Mouse (Mus musculus): ENCODE measurements around the gene Cdk8.

The Cdk8 gene

DNA sequence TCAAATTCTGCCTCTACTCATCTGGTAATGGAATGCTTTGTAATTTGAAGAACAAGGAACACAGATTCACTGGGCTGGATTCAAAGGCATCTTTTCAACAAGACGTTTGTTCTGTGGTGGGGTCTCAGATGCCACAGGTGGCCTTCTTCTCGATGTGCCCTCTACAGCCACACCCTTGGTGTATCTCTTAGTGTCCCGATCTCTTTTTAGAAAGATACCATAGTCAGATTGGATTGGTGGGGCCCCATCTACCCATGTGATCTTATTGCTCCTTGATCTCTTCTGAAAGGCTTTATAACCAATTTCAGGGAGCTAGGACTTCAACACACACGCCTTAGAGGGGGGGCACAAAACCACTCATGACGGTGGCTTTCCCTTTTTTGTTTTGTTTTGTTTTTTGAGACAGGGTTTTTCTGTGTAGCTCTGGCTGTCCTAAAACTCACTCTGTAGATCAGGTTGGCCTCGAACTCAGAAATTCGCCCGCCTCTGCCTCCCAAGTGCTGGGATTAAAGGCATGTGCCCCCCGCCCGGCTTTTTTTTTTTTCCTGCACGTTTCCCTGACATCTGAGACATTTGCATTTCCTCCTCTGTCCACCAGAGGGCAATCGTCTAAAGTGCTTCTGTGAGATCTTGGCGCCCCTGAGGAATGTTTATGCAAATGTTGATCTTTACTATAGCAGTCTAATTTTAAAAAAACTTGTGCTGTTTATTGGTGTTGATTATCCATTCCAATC lies 99.2 kb downstream of the Cdk8 start:
- peak; percentile 82 to 86 for DNase-seq

DNA sequence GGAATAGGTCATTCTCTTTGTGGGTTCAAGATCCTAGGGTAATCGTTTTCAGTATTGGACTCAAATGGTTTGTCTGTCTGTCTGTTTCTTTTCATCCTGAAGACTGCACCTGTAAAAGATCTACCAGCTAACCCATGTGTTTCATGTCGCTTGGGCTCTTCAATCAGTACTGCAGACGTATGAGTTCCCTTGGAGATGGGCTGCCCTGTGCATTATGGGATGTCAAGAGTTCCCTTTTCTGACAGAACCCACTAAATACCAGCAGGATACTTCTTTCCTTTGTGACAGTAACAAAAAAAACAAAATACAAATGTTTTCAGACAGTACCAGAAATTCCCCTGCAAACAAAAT lies 99.7 kb downstream of the Cdk8 start:
- DNase-seq: no peak

- no peak for DNase-seq
These were observed 100.1 kb downstream of the Cdk8 start for GRCm38 (mm10) chr5:146331131-146331530.

- DNase-seq: no peak
These were observed 101.5 kb downstream of the Cdk8 start for GRCm38 (mm10) chr5:146332541-146332940.

DNA sequence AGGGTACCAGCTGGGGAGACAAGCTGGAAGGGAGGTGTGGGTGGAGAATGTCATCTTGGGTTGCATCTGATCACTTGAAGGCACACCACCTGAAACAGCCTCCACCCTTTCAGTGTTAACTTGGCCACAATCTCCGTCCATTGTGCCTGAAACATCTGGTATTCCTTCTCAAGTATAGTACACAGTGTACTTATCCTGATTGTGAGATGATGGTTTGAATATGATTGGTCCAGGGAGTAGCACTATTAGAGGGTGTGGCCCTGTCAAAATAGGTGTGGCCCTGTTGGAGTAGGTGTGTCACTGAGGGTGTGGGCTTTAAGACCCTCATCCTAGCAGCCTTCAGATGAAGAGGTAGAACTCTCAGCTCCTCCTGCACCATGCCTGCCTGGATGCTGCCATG lies 103.4 kb downstream of the Cdk8 start:
- DNase-seq: no peak

DNA sequence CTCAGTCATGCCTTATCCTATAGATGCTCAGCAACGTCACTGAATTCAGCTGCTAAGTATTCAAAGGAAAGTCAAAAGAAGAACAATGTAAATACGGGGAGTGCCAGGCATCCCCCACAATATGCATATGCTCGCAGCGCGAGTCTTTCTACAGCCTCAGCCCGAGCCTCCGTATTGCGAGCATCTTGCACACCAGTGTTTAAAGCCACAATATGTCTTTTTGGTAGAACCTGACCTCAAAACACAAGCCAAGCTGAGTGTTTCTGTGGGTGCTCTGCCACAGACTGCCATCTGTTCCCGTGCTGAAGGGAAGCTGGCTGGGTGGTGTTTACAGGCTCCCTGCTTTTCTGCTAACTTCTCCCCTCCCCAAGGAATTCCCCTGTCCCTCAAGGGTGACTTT lies 107.0 kb downstream of the Cdk8 start:
- peak in 1 of 2 experiments; percentile 28 for DNase-seq

- no peak for DNase-seq
These were observed 109.0 kb downstream of the Cdk8 start for GRCm38 (mm10) chr5:146340037-146340436.

DNA sequence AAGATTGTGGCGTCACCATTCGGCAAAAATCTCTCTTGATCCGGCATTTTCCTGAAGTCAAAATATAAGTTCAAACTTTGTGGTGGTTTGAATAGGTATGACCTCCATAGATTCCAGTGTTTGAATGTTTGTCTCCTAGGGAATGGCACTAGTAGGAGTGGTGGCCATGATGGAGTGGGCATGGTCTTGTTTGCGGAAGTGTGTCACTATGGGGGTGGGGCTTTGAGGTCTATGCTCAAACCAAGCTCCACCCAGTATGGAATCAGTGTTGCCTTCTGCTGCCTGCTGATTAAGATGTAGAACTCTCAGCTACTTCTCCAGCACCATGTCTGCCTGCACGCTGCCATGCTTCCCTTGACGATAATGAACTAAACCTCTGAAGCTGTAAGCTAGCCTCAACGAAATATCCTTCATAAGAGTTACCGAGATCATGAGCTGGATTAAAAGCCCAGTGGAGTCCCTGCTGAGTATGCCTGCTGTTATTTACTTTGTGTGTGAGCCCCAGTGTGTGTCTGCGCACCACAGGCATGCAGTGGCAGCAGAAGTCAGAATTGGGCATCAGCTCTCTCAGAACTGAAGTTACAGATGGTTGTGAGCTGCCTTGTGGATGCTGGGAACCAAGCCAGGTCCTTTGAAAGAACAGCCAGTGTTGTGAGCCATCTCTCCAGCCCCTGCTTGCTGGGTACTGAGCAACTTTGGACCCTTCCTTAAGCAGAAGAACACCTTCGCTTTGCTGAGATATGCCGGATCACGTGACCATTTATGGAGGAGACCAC lies 114.1 kb downstream of the Cdk8 start:
- DNase-seq: peak; percentile 33 to 43

GRCm38 (mm10) chr5:146347081-146347480 lies 116.1 kb downstream of the Cdk8 start:
- no peak for DNase-seq

DNA sequence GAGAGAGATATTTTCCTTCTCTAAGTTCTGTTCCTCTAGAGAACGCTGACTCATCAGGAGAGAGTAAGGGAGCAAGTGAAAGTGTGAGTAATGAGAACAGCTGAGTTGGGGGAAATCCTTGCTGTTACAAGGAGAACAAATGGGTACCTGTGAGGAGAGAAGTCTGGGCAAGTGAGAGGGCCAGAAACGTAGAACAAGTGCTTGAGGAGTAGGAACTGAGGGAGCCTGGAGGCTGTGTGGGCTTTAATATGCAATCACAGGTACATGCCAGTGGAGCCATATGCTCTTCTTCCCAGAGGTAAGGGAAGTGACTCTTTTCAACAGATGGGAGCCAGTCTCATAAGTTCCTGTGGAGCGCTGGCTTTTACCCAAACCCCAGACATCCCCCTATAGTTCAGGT lies 118.2 kb downstream of the Cdk8 start:
- DNase-seq: peak; percentile 41 to 42

DNA sequence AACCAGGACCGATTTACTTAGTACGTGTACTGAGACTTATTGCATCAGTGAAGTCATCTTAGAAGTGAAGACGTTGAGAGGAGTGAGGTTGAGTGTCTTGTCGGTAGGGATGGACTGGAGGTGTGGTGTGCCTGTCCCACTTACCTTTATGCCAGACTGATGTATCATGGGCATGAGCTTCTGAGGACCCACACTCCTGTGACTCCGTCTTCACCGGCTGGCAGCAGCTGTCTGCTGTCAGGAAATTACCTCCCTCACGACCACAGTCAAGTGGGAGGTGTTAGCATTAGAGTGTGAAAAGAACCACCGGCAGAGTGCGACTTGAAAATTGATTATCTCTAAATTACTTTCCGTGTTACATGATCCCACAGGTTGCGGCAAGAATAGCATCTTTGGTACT lies 119.8 kb downstream of the Cdk8 start:
- DNase-seq: no peak

- DNase-seq: no peak
These were observed 121.0 kb downstream of the Cdk8 start for GRCm38 (mm10) chr5:146352006-146352405.
